Mouse (Mus musculus) hindbrain, embryonic 11.5 days (tissue): ENCODE data around the gene Mpz. TPM values are rescaled to one million over a fixed set of nuclear protein-coding genes. Genes with fewer than 3 reads are reported as not detected.
A peak's percentile ranks its signal among the peaks of the same experiment; 100 is the strongest.

ENCODE experiments used
- ATAC-seq: fragments of 200-750 bp; cut with Nextera tagmentation; 2 replicates; pipeline ENCODE4 v1.8.0; 2017; ENCODE audit warnings: mild to moderate bottlenecking, moderate TSS enrichment, moderate library complexity; ENCODE audit not compliant: low FRiP score
- DNase-seq: peaks from one replicate; pipeline ENCODE4 v3.0.0-alpha.2; 2015; ENCODE audit warnings: low spot score
- H3K27ac ChIP-seq: fragments of 300-500 bp; sonication (generic); 2 replicates; pipeline ENCODE4 v1.5.1; 2014; ENCODE audit warnings: mild to moderate bottlenecking, low read depth, low read length
- H3K27me3 ChIP-seq: fragments of 300-500 bp; sonication (generic); 2 replicates; pipeline ENCODE4 v1.6.1; 2014; ENCODE audit warnings: mild to moderate bottlenecking, low read length, moderate library complexity, mixed read lengths; ENCODE audit not compliant: control insufficient read depth, insufficient read depth
- H3K36me3 ChIP-seq: fragments of 300-500 bp; sonication (generic); 2 replicates; pipeline ENCODE4 v1.6.1; 2014; ENCODE audit warnings: mild to moderate bottlenecking, low read length, moderate library complexity, mixed read lengths; ENCODE audit not compliant: control insufficient read depth, insufficient read depth
- H3K4me1 ChIP-seq: fragments of 300-500 bp; sonication (generic); replicated peaks from 2 replicates; pipeline ENCODE4 v1.6.1; 2014; ENCODE audit warnings: low read length, mixed read lengths; ENCODE audit not compliant: control insufficient read depth, insufficient read depth
- H3K4me2 ChIP-seq: fragments of 300-500 bp; sonication (generic); replicated peaks from 2 replicates; pipeline ENCODE4 v1.6.1; 2014; ENCODE audit warnings: mild to moderate bottlenecking, low read depth, low read length
- H3K4me3 ChIP-seq: fragments of 300-500 bp; sonication (generic); 2 replicates; pipeline ENCODE4 v1.5.1; 2014; ENCODE audit warnings: low read depth, low read length
- H3K9ac ChIP-seq: fragments of 300-500 bp; sonication (generic); 2 replicates; pipeline ENCODE4 v1.6.1; 2014; ENCODE audit warnings: low read depth, low read length
- H3K9me3 ChIP-seq: fragments of 300-500 bp; sonication (generic); 2 replicates; pipeline ENCODE4 v1.6.1; 2016; ENCODE audit warnings: low read length; ENCODE audit not compliant: control insufficient read depth
- WGBS: fragments of 180-500 bp; shearing (Covaris S2); extraction: QIAGEN DNeasy Blood & Tissue Kit; methylation state at CpG from one replicate; pipeline ENCODE4 v1.1.7; 2014; 5-methylcytosine and 5-hydroxymethylcytosine counted together
- polyA plus RNA-seq: library from polyadenylated mRNA; unstranded; fragments of >200 nt; fragmentation: Nextera tagmentation; extraction: Ambion mirVana; gene quantifications from 2 replicates; pipeline ENCODE4 v1.2.1, GENCODE M21; 2014

The Mpz gene
- 0.99 and 1.5 TPM in 2 replicates for polyA plus RNA-seq

GRCm38 (mm10) chr1:171149974-171150760 is at the start of gene Mpz, which contains the start of gene Sdhc:
Gene Mpz (plus strand): TSS chr1:171150711.
Gene Sdhc (minus strand): TSS chr1:171150603.
- ATAC-seq: peak; percentile 96
- H3K27me3 ChIP-seq: no peaks in the 10 kb centered on the region
- peak within 1 kb of the TSS; percentile 72 for H3K4me3 ChIP-seq
- peak within 1 kb of the TSS; percentile 86 for H3K9ac ChIP-seq
- no peaks in the 10 kb centered on the region for H3K9me3 ChIP-seq
- H3K4me2 ChIP-seq: peak within 1 kb of the TSS; percentile 83
- H3K4me1 ChIP-seq: no peaks in the 10 kb centered on the region
- H3K27ac ChIP-seq: peak within 1 kb of the TSS; percentile 67
- DNase-seq: peak; percentile 96
- H3K36me3 ChIP-seq: no peaks in the 10 kb centered on the region
- under 1% methylated on average over 34 of the region's 34 CpGs for WGBS

- DNase-seq: no peak
- 68% methylated on average over 2 of the region's 2 CpGs for WGBS
- ATAC-seq: no peak
- Histone ChIP-seq H3K27me3 (no peaks in the 10 kb centered on the region), H3K4me1 (no peaks in the 10 kb centered on the region), H3K9ac (no peak overlapping the region), H3K4me2 (no peak overlapping the region), H3K36me3 (no peaks in the 10 kb centered on the region), H3K27ac (no peak overlapping the region), H3K9me3 (no peaks in the 10 kb centered on the region), H3K4me3 (no peak overlapping the region)
These were observed 49.5 kb upstream of the Mpz start for GRCm38 (mm10) chr1:171101033-171101432.

GRCm38 (mm10) chr1:171101733-171102546 is 48.6 kb upstream of the Mpz start:
- WGBS: under 1% methylated on average over 40 of the region's 40 CpGs
- no peaks in the 10 kb centered on the region for H3K4me1 ChIP-seq
- no peak overlapping the region for H3K27ac ChIP-seq
- H3K27me3 ChIP-seq: no peaks in the 10 kb centered on the region
- H3K9me3 ChIP-seq: no peaks in the 10 kb centered on the region
- peak overlapping the region; percentile 71 for H3K4me3 ChIP-seq
- ATAC-seq (peak; percentile 90), DNase-seq (peak; percentile 91)
- no peaks in the 10 kb centered on the region for H3K36me3 ChIP-seq
- 0 out of 2 replicates have a peak overlapping the region, but pooled peaks have one; percentile 51 for H3K9ac ChIP-seq
- H3K4me2 ChIP-seq: peak overlapping the region; percentile 56

- Histone ChIP-seq H3K36me3 (no peaks in the 10 kb centered on the region), H3K27ac (no peak overlapping the region), H3K9ac (0 out of 2 replicates have a peak overlapping the region, but pooled peaks have one; percentile 51), H3K4me1 (no peaks in the 10 kb centered on the region), H3K4me2 (peak overlapping the region; percentile 55), H3K27me3 (no peaks in the 10 kb centered on the region), H3K4me3 (peak overlapping the region; percentile 71), H3K9me3 (no peaks in the 10 kb centered on the region)
- DNase-seq (peak; percentile 94), ATAC-seq (peak; percentile 96)
- WGBS: under 1% methylated on average over 35 of the region's 35 CpGs
These were observed 47.8 kb upstream of the Mpz start for GRCm38 (mm10) chr1:171102547-171103177.

- no peak overlapping the region for H3K27ac ChIP-seq
- no peaks in the 10 kb centered on the region for H3K9me3 ChIP-seq
- H3K9ac ChIP-seq: 0 out of 2 replicates have a peak overlapping the region, but pooled peaks have one; percentile 33
- H3K36me3 ChIP-seq: no peaks in the 10 kb centered on the region
- H3K4me3 ChIP-seq: peak overlapping the region; percentile 71
- ATAC-seq (no peak; the same call in none of the 2 replicates), DNase-seq (no peak)
- 11% methylated on average over 10 of the region's 10 CpGs for WGBS
- H3K4me2 ChIP-seq: peak overlapping the region; percentile 49
- H3K27me3 ChIP-seq: no peaks in the 10 kb centered on the region
- H3K4me1 ChIP-seq: no peaks in the 10 kb centered on the region
These were observed 47.2 kb upstream of the Mpz start for GRCm38 (mm10) chr1:171103179-171103840.

- Histone ChIP-seq H3K36me3 (no peaks in the 10 kb centered on the region), H3K4me2 (no peak overlapping the region), H3K9ac (no peak overlapping the region), H3K27me3 (no peaks in the 10 kb centered on the region), H3K9me3 (no peaks in the 10 kb centered on the region), H3K27ac (no peak overlapping the region), H3K4me3 (no peak overlapping the region), H3K4me1 (no peaks in the 10 kb centered on the region)
- no peak for DNase-seq
- no peak for ATAC-seq
- WGBS: 73% methylated on average over 6 of the region's 6 CpGs
These were observed 45.3 kb upstream of the Mpz start for GRCm38 (mm10) chr1:171105226-171105625.

- H3K4me2 ChIP-seq: no peak overlapping the region
- no peak overlapping the region for H3K9ac ChIP-seq
- H3K36me3 ChIP-seq: no peaks in the 10 kb centered on the region
- 31% methylated on average over 9 of the region's 9 CpGs for WGBS
- 0 out of 2 replicates have a peak, but pooled peaks cover 2% of the 10 kb centered on the region for H3K4me1 ChIP-seq
- ATAC-seq: no peak
- no peak for DNase-seq
- no peak overlapping the region for H3K4me3 ChIP-seq
- no peaks in the 10 kb centered on the region for H3K9me3 ChIP-seq
- no peaks in the 10 kb centered on the region for H3K27me3 ChIP-seq
- H3K27ac ChIP-seq: no peak overlapping the region
These were observed 40.9 kb upstream of the Mpz start for GRCm38 (mm10) chr1:171109620-171110019.

- 9% methylated on average over 15 of the region's 15 CpGs for WGBS
- peak overlapping the region; percentile 64 for H3K4me2 ChIP-seq
- peak overlapping the region; percentile 58 for H3K27ac ChIP-seq
- no peak for DNase-seq
- no peaks in the 10 kb centered on the region for H3K9me3 ChIP-seq
- H3K9ac ChIP-seq: peak overlapping the region; percentile 62
- no peaks in the 10 kb centered on the region for H3K36me3 ChIP-seq
- H3K27me3 ChIP-seq: no peaks in the 10 kb centered on the region
- peak; percentile 62 for ATAC-seq
- peak overlapping the region; percentile 48 for H3K4me3 ChIP-seq
- 0 out of 2 replicates have a peak, but pooled peaks cover 2% of the 10 kb centered on the region for H3K4me1 ChIP-seq
These were observed 39.9 kb upstream of the Mpz start for GRCm38 (mm10) chr1:171110659-171111019.
